Mouse (Mus musculus) 416B (cell line): Measurements from ENCODE around the gene Gm10320.

Source experiments
- DNase-seq: peaks from one replicate; pipeline ENCODE4 v3.0.0; 2011; ENCODE audit warnings: low read depth

Gene Gm10320

GRCm38 (mm10) chr13:98461467-98461866, 30.3 kb downstream of the Gm10320 start:
- DNase-seq: peak; percentile 11

- DNase-seq: peak; percentile 3
Measured at GRCm38 (mm10) chr13:98456398-98456797, 35.4 kb downstream of the Gm10320 start.

DNA sequence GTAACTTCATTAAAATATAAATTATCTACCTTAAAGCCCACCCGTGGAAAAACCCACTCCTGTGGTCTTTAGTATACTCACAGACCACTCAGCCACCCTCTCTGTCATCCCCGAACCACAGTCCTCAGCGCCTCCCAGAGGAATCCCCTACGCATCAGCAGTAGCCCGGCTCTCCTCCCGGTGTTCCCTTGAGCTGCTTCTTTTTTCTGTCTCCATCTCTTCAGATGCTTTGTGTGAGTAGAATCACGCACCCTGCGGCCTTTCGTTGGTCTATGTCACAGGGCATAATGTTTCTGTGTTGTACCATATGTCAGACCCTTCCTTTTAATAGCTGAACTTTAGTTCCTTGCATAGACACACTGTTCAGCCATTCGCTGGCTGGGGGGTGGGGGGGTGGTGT, 36.2 kb downstream of the Gm10320 start:
- no peak for DNase-seq

GRCm38 (mm10) chr13:98454224-98454967, 37.4 kb downstream of the Gm10320 start:
- DNase-seq: no peak

- DNase-seq: no peak
Measured at GRCm38 (mm10) chr13:98453146-98453545, 38.7 kb downstream of the Gm10320 start.

DNA sequence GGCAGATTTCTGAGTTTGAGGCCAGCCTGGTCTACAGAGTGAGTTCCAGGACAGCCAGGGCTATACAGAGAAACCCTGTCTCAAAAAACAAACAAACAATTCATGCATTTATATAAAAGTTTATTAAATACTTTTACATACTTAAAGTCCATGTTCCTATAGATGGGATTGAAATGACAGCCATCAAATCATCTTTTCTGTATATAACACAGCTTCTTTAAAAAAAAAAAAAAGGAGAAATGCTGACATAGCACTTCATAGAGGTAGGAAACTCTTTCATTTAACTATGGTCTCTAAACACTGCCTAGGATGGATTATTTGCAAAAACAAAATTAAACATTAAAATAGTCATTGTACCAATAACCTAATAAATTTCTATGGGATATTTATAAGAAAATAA, 43.1 kb downstream of the Gm10320 start:
- no peak for DNase-seq

DNA sequence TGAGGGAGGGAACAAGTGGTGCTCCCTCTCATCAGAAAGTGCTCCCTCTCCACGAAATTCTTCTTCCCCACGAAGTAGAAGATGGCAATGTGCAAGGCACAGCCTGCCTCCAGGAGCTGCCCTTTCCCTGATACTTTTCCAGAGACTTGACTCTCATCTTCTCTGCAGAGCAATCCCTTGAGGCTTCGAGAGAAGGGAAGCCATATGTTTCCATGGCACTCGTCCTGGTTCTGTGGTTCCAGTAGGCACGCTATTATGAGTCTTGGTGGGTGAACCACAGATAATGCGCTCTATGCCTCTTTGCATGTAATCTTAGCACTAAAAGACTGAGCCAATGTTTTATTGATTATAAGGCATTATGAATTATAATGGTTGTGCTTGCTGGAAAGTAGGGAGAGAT, 44.1 kb downstream of the Gm10320 start:
- DNase-seq: no peak

GRCm38 (mm10) chr13:98445391-98446125, 46.2 kb downstream of the Gm10320 start:
- no peak for DNase-seq

- no peak for DNase-seq
Measured at GRCm38 (mm10) chr13:98441001-98441400, 50.8 kb downstream of the Gm10320 start.

GRCm38 (mm10) chr13:98440293-98440952, 51.4 kb downstream of the Gm10320 start:
- no peak for DNase-seq
